Mouse (Mus musculus) neural tube, embryonic 15.5 days (tissue): Measurements from ENCODE around the gene Chic1. TPM values are rescaled to one million over a fixed set of nuclear protein-coding genes. Genes with fewer than 3 reads are reported as not detected.
A peak's percentile ranks its signal among the peaks of the same experiment; 100 is the strongest.

ENCODE experiments used
- ATAC-seq: fragments of 200-750 bp; cut with Nextera tagmentation; 2 replicates; pipeline ENCODE4 v1.8.0; 2017; ENCODE audit warnings: mild to moderate bottlenecking, moderate TSS enrichment, moderate library complexity; ENCODE audit not compliant: low FRiP score
- H3K27ac ChIP-seq: fragments of 300-500 bp; sonication (generic); replicated peaks from 2 replicates; pipeline ENCODE4 v1.5.1; 2015; ENCODE audit warnings: mild to moderate bottlenecking, inconsistent platforms
- H3K27me3 ChIP-seq: fragments of 300-500 bp; sonication (generic); replicated peaks from 2 replicates; pipeline ENCODE4 v1.6.1; 2015; ENCODE audit warnings: inconsistent platforms
- H3K36me3 ChIP-seq: fragments of 300-500 bp; sonication (generic); 2 replicates; pipeline ENCODE4 v1.6.1; 2015; ENCODE audit warnings: inconsistent platforms
- H3K4me1 ChIP-seq: fragments of 300-500 bp; sonication (generic); 2 replicates; pipeline ENCODE4 v1.6.1; 2015; ENCODE audit warnings: inconsistent platforms
- H3K4me2 ChIP-seq: fragments of 300-500 bp; sonication (generic); 2 replicates; pipeline ENCODE4 v1.6.1; 2015; ENCODE audit warnings: inconsistent platforms, mild to moderate bottlenecking, moderate library complexity
- H3K4me3 ChIP-seq: fragments of 300-500 bp; sonication (generic); replicated peaks from 2 replicates; pipeline ENCODE4 v1.5.1; 2015; ENCODE audit warnings: mild to moderate bottlenecking, inconsistent platforms
- H3K9ac ChIP-seq: fragments of 300-500 bp; sonication (generic); replicated peaks from 2 replicates; pipeline ENCODE4 v1.6.1; 2015; ENCODE audit warnings: mild to moderate bottlenecking, inconsistent platforms
- H3K9me3 ChIP-seq: fragments of 300-500 bp; sonication (generic); replicated peaks from 2 replicates; pipeline ENCODE4 v1.6.1; 2016; ENCODE audit warnings: inconsistent platforms
- WGBS: fragments of 180-500 bp; shearing (Covaris S2); methylation state at CpG from one replicate; pipeline ENCODE4 v1.1.7; 2015; ENCODE audit warnings: mixed read lengths; 5-methylcytosine and 5-hydroxymethylcytosine counted together
- polyA plus RNA-seq: library from polyadenylated mRNA; unstranded; fragments of >200 nt; fragmentation: Nextera tagmentation; extraction: Ambion mirVana; gene quantifications from 2 replicates; pipeline ENCODE4 v1.2.1, GENCODE M21; 2015

Gene Chic1
- polyA plus RNA-seq = 6.2 and 8.1 TPM in 2 replicates

DNA sequence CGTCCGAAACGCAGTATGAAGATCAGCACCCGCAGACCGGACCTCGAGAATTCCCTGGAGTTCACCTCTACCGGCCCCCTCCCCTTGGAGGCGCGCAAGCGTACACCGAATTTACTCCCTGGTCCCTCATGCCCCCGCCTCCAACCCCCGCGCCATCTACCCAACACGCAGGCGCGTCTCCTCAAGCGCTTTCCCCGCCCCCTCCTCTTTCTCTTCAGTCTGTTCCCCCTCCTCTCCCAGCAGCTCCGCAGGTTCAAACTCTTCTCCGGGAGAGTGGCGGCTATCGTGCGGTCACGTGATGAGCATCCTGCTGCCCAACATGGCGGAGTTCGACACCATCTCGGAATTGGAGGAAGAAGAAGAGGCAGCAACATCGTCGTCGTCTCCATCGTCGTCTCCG is at the start of gene Chic1:
Gene Chic1 (plus strand): TSS at position 190 of the 400 bp plus-strand sequence.
- Histone ChIP-seq H3K4me1 (no peaks in the 10 kb centered on the region), H3K4me3 (peak within 1 kb of the TSS; percentile 54), H3K4me2 (peak within 1 kb of the TSS; percentile 53), H3K9me3 (no peaks in the 10 kb centered on the region), H3K36me3 (no peaks in the 10 kb centered on the region), H3K27me3 (peaks cover 34% of the 10 kb centered on the region), H3K27ac (peak within 1 kb of the TSS; percentile 82), H3K9ac (peak within 1 kb of the TSS; percentile 55)
- peak; percentile 97 for ATAC-seq
- WGBS = 13% methylated on average over 33 of the region's 34 CpGs

GRCm38 (mm10) chrX:103308262-103308661 is 48.0 kb upstream of the Chic1 start:
- H3K4me3 ChIP-seq = no peak overlapping the region
- no peak overlapping the region for H3K27ac ChIP-seq
- no peaks in the 10 kb centered on the region for H3K9me3 ChIP-seq
- H3K4me1 ChIP-seq = no peaks in the 10 kb centered on the region
- ATAC-seq = no peak
- WGBS = 97% methylated on average over 1 of the region's 1 CpGs
- no peak overlapping the region for H3K9ac ChIP-seq
- H3K4me2 ChIP-seq = no peak overlapping the region
- H3K36me3 ChIP-seq = no peaks in the 10 kb centered on the region
- H3K27me3 ChIP-seq = peaks cover 26% of the 10 kb centered on the region

- Histone ChIP-seq H3K4me1 (no peaks in the 10 kb centered on the region), H3K27me3 (peaks cover 24% of the 10 kb centered on the region), H3K36me3 (no peaks in the 10 kb centered on the region), H3K27ac (no peak overlapping the region), H3K9ac (no peak overlapping the region), H3K9me3 (no peaks in the 10 kb centered on the region), H3K4me2 (no peak overlapping the region), H3K4me3 (no peak overlapping the region)
- ATAC-seq = no peak
- 86% methylated on average over 3 of the region's 3 CpGs for WGBS
These were observed 44.6 kb upstream of the Chic1 start for GRCm38 (mm10) chrX:103311723-103312122.

GRCm38 (mm10) chrX:103314146-103314545 is 42.1 kb upstream of the Chic1 start:
- ATAC-seq = no peak
- Histone ChIP-seq H3K36me3 (no peaks in the 10 kb centered on the region), H3K27me3 (peaks cover 40% of the 10 kb centered on the region), H3K4me2 (no peak overlapping the region), H3K9ac (no peak overlapping the region), H3K4me1 (no peaks in the 10 kb centered on the region), H3K9me3 (no peaks in the 10 kb centered on the region), H3K4me3 (no peak overlapping the region), H3K27ac (no peak overlapping the region)
- WGBS = 89% methylated on average over 6 of the region's 6 CpGs

GRCm38 (mm10) chrX:103321146-103321545 is 35.1 kb upstream of the Chic1 start, which contains the start of gene Cdx4:
Cdx4 (plus strand) TSS chrX:103321398.
- Histone ChIP-seq H3K36me3 (no peaks in the 10 kb centered on the region), H3K27me3 (peaks cover 66% of the 10 kb centered on the region), H3K9ac (no peak within 1 kb of the TSS), H3K4me3 (peak within 1 kb of the TSS; percentile 15), H3K4me1 (peaks cover 7% of the 10 kb centered on the region), H3K27ac (no peak within 1 kb of the TSS), H3K4me2 (peak within 1 kb of the TSS; percentile 48), H3K9me3 (no peaks in the 10 kb centered on the region)
- no peak for ATAC-seq
- WGBS = 18% methylated on average over 13 of the region's 13 CpGs

- Histone ChIP-seq H3K27ac (no peak overlapping the region), H3K4me2 (no peak overlapping the region), H3K9ac (no peak overlapping the region), H3K36me3 (no peaks in the 10 kb centered on the region), H3K4me3 (no peak overlapping the region), H3K4me1 (peaks cover 7% of the 10 kb centered on the region), H3K27me3 (peaks cover 62% of the 10 kb centered on the region), H3K9me3 (no peaks in the 10 kb centered on the region)
- no peak for ATAC-seq
- WGBS = 30% methylated on average over 3 of the region's 3 CpGs
These were observed 30.4 kb upstream of the Chic1 start for GRCm38 (mm10) chrX:103325900-103326299.

DNA sequence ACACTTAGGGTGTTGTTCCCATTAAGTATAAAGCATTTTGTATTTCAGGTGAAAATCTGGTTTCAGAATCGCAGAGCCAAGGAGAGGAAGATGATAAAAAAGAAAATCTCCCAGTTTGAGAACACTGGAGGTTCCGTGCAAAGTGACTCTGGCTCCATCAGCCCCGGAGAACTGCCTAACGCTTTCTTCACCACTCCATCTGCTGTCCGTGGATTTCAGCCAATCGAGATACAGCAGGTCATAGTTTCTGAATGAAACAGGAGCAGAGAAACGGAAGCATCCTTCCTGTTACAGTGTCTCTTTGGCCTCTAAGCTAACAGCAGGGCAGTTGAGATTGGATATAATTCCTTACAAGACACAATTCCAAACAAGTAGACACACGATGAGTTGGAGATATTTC is 26.9 kb upstream of the Chic1 start:
- Histone ChIP-seq H3K27me3 (peaks cover 50% of the 10 kb centered on the region), H3K4me3 (no peak overlapping the region), H3K4me1 (no peaks in the 10 kb centered on the region), H3K4me2 (no peak overlapping the region), H3K36me3 (no peaks in the 10 kb centered on the region), H3K9me3 (no peaks in the 10 kb centered on the region), H3K27ac (no peak overlapping the region), H3K9ac (no peak overlapping the region)
- no peak for ATAC-seq
- WGBS = 75% methylated on average over 8 of the region's 8 CpGs

GRCm38 (mm10) chrX:103331125-103331858 is 25.0 kb upstream of the Chic1 start:
- Histone ChIP-seq H3K27ac (no peak overlapping the region), H3K4me1 (no peaks in the 10 kb centered on the region)
- ATAC-seq = no peak

DNA sequence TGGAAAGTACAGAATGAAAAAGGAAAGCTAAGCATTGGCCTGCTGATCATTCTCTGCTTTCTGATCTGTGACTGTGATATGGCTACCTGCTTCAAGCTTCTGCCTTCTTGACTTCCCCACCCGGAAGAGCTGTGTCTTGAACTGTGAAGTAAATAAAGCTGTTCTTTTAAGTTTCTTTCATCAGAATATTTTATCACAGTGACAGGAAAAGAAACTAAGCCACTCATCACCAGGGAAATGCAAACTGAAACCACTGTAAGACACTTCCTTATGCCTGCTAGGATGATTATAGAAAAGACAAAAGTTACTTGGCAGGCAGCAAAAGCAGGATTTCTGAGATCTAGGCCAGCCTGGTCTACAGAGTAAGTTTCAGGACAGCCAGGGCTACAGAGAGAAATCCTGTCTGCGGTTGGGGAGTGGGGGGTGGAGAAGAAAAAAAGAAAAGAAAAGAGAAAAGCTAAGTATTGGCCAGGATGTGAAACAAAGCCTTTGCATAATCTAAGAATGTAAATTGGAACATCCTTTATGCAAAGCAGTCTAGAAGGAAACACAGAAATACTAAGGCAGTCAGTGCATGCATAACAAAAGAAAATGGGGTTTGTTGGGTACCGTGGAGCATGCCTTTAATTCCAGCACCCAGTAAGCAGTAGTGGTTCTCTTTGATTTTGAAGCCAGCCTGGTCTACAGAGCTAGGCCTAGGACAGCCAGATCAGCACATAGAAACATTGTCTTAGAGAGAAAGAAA is 14.7 kb upstream of the Chic1 start:
- 63% methylated on average over 3 of the region's 3 CpGs for WGBS
- no peak for ATAC-seq

More at GRCm38 (mm10) chrX:103331125-103331858, 25.0 kb upstream of the Chic1 start:
- H3K4me3 ChIP-seq = no peak overlapping the region
- WGBS = 79% methylated on average over 5 of the region's 5 CpGs
- H3K9ac ChIP-seq = no peak overlapping the region
- H3K27me3 ChIP-seq = peaks cover 35% of the 10 kb centered on the region
- H3K36me3 ChIP-seq = no peaks in the 10 kb centered on the region
- H3K4me2 ChIP-seq = no peak overlapping the region
- no peaks in the 10 kb centered on the region for H3K9me3 ChIP-seq

DNA sequence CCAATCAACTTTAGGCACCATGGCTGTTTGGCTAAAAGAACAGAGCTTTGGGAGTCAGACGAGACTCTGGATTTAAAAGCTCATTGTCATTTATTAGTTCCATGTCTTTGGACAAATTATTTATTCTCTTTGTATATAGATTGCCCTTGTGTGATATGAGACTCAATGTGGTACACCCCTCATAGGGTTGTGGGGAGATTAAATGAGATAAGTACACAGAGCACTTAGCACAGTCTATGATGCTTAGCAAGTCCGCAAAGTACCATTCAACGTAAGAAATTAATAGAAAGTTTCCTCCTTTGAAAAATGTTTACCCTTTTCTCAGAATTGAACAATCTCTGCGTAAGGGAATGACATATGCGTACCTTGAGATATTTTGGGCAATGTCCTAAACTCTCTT is 492 bp upstream of the Chic1 start:
- 44% methylated on average over 5 of the region's 5 CpGs for WGBS
- ATAC-seq = peak; percentile 36; the same call in 1 of the 2 replicates
- Histone ChIP-seq H3K27me3 (peaks cover 38% of the 10 kb centered on the region), H3K4me1 (no peaks in the 10 kb centered on the region), H3K4me3 (peak overlapping the region; percentile 54), H3K9ac (no peak overlapping the region), H3K27ac (no peak overlapping the region), H3K36me3 (no peaks in the 10 kb centered on the region), H3K4me2 (peak overlapping the region; percentile 53), H3K9me3 (no peaks in the 10 kb centered on the region)

More for the DNA sequence above, 14.7 kb upstream of the Chic1 start:
- H3K4me2 ChIP-seq = no peak overlapping the region
- no peak overlapping the region for H3K4me3 ChIP-seq
- no peaks in the 10 kb centered on the region for H3K36me3 ChIP-seq
- H3K27me3 ChIP-seq = peaks cover 14% of the 10 kb centered on the region
- H3K9ac ChIP-seq = no peak overlapping the region
- H3K9me3 ChIP-seq = no peaks in the 10 kb centered on the region
- no peaks in the 10 kb centered on the region for H3K4me1 ChIP-seq
- no peak overlapping the region for H3K27ac ChIP-seq

- Histone ChIP-seq H3K27ac (peak overlapping the region; percentile 82), H3K4me1 (no peaks in the 10 kb centered on the region), H3K9me3 (no peaks in the 10 kb centered on the region), H3K4me2 (peak overlapping the region; percentile 53), H3K27me3 (peaks cover 33% of the 10 kb centered on the region), H3K4me3 (peak overlapping the region; percentile 54), H3K9ac (peak overlapping the region; percentile 55), H3K36me3 (no peaks in the 10 kb centered on the region)
- whole genome bisulfite sequencing = 20% methylated on average over 24 of the region's 24 CpGs
- ATAC-seq = peak; percentile 86
These were observed 523 bp downstream of the Chic1 start for GRCm38 (mm10) chrX:103356761-103357236.
